Mouse (Mus musculus) heart, embryonic 16.5 days (tissue): ENCODE data around the gene Med13l. TPM values are rescaled to one million over a fixed set of nuclear protein-coding genes. Genes with fewer than 3 reads are reported as not detected.

ENCODE experiments used
- ATAC-seq: fragments of 200-750 bp; cut with Nextera tagmentation; replicated peaks from 2 replicates; pipeline ENCODE4 v1.8.0; 2017; ENCODE audit warnings: moderate number of reproducible peaks; ENCODE audit not compliant: insufficient read depth, low FRiP score; ENCODE audit errors: extremely low read depth
- H3K27ac ChIP-seq: fragments of 300-500 bp; sonication (generic); 2 replicates; pipeline ENCODE4 v1.5.1; 2014; ENCODE audit warnings: mild to moderate bottlenecking, low read length, control low read depth, moderate library complexity
- H3K27me3 ChIP-seq: fragments of 300-500 bp; sonication (generic); 2 replicates; pipeline ENCODE4 v1.6.1; 2014; ENCODE audit warnings: low read length, mixed read lengths; ENCODE audit not compliant: control insufficient read depth, insufficient read depth
- H3K36me3 ChIP-seq: fragments of 300-500 bp; sonication (generic); 2 replicates; pipeline ENCODE4 v1.6.1; 2014; ENCODE audit not compliant: control insufficient read depth, insufficient read depth
- H3K4me1 ChIP-seq: fragments of 300-500 bp; sonication (generic); 2 replicates; pipeline ENCODE4 v1.6.1; 2014; ENCODE audit warnings: low read length, mixed read lengths; ENCODE audit not compliant: control insufficient read depth, insufficient read depth
- H3K4me2 ChIP-seq: fragments of 300-500 bp; sonication (generic); 2 replicates; pipeline ENCODE4 v1.6.1; 2014; ENCODE audit warnings: low read depth, mild to moderate bottlenecking, control low read depth, low read length
- H3K4me3 ChIP-seq: fragments of 300-500 bp; sonication (generic); 2 replicates; pipeline ENCODE4 v1.5.1; 2014; ENCODE audit warnings: mild to moderate bottlenecking, control low read depth, low read length
- H3K9ac ChIP-seq: fragments of 300-500 bp; sonication (generic); 2 replicates; pipeline ENCODE4 v1.6.1; 2014; ENCODE audit warnings: low read length, control low read depth
- H3K9me3 ChIP-seq: fragments of 300-500 bp; sonication (generic); replicated peaks from 2 replicates; pipeline ENCODE4 v1.6.1; 2016; ENCODE audit warnings: low read length; ENCODE audit not compliant: control insufficient read depth
- WGBS: fragments of 180-500 bp; shearing (Covaris S2); extraction: QIAGEN DNeasy Blood & Tissue Kit; methylation state at CpG from one replicate; pipeline ENCODE4 v1.1.7; 2014; 5-methylcytosine and 5-hydroxymethylcytosine counted together
- polyA plus RNA-seq: library from polyadenylated mRNA; unstranded; fragments of >200 nt; fragmentation: Nextera tagmentation; extraction: Ambion mirVana; gene quantifications from 2 replicates; pipeline ENCODE4 v1.2.1, GENCODE M21; 2015

Med13l gene
- polyA plus RNA-seq, 1 experiment from 2014 or later, result 6.7 TPM

GRCm38 (mm10) chr5:118574997-118575396, 14.5 kb downstream of the Med13l start:
- no peak overlapping the region for H3K9ac ChIP-seq
- no peaks in the 10 kb centered on the region for H3K27me3 ChIP-seq
- no peaks in the 10 kb centered on the region for H3K9me3 ChIP-seq
- H3K4me2 ChIP-seq, result no peak overlapping the region
- 70% methylated on average over 7 of the region's 7 CpGs for WGBS
- H3K27ac ChIP-seq, result no peak overlapping the region
- H3K4me1 ChIP-seq, result peaks cover 14% of the 10 kb centered on the region
- no peak overlapping the region for H3K4me3 ChIP-seq
- no peaks in the 10 kb centered on the region for H3K36me3 ChIP-seq
- no peak for ATAC-seq

GRCm38 (mm10) chr5:118575909-118576308, 15.4 kb downstream of the Med13l start:
- Histone ChIP-seq H3K9ac (no peak overlapping the region), H3K27ac (no peak overlapping the region), H3K4me2 (no peak overlapping the region), H3K9me3 (no peaks in the 10 kb centered on the region), H3K27me3 (no peaks in the 10 kb centered on the region), H3K4me1 (peaks cover 10% of the 10 kb centered on the region), H3K36me3 (no peaks in the 10 kb centered on the region), H3K4me3 (no peak overlapping the region)
- no peak for ATAC-seq
- WGBS, result 79% methylated on average over 6 of the region's 6 CpGs

GRCm38 (mm10) chr5:118576731-118577130, 16.3 kb downstream of the Med13l start:
- Histone ChIP-seq H3K4me2 (no peak overlapping the region), H3K4me1 (peaks cover 5% of the 10 kb centered on the region), H3K4me3 (no peak overlapping the region), H3K27me3 (no peaks in the 10 kb centered on the region), H3K9me3 (no peaks in the 10 kb centered on the region), H3K9ac (no peak overlapping the region), H3K27ac (no peak overlapping the region), H3K36me3 (no peaks in the 10 kb centered on the region)
- no peak for ATAC-seq
- WGBS, result 71% methylated on average over 3 of the region's 3 CpGs

- WGBS, result 72% methylated on average over 4 of the region's 4 CpGs
Measured at GRCm38 (mm10) chr5:118585355-118585754, 24.9 kb downstream of the Med13l start.

GRCm38 (mm10) chr5:118586560-118586959, 26.1 kb downstream of the Med13l start:
- no peaks in the 10 kb centered on the region for H3K9me3 ChIP-seq

More at GRCm38 (mm10) chr5:118585355-118585754, 24.9 kb downstream of the Med13l start:
- Histone ChIP-seq H3K36me3 (no peaks in the 10 kb centered on the region), H3K9me3 (no peaks in the 10 kb centered on the region), H3K9ac (no peak overlapping the region), H3K4me2 (no peak overlapping the region), H3K4me1 (peaks cover 26% of the 10 kb centered on the region), H3K4me3 (no peak overlapping the region), H3K27ac (no peak overlapping the region), H3K27me3 (no peaks in the 10 kb centered on the region)
- no peak for ATAC-seq

GRCm38 (mm10) chr5:118588381-118588925, 28.0 kb downstream of the Med13l start:
- H3K9ac ChIP-seq, result no peak overlapping the region
- H3K27ac ChIP-seq, result no peak overlapping the region
- H3K36me3 ChIP-seq, result no peaks in the 10 kb centered on the region
- no peaks in the 10 kb centered on the region for H3K27me3 ChIP-seq
- H3K4me2 ChIP-seq, result no peak overlapping the region
- ATAC-seq, result no peak
- peaks cover 44% of the 10 kb centered on the region for H3K4me1 ChIP-seq
- H3K4me3 ChIP-seq, result no peak overlapping the region
- WGBS, result 69% methylated on average over 6 of the region's 6 CpGs
- H3K9me3 ChIP-seq, result no peaks in the 10 kb centered on the region

More at GRCm38 (mm10) chr5:118586560-118586959, 26.1 kb downstream of the Med13l start:
- WGBS, result 43% methylated on average over 6 of the region's 6 CpGs
- no peaks in the 10 kb centered on the region for H3K27me3 ChIP-seq
- no peak overlapping the region for H3K9ac ChIP-seq
- H3K4me1 ChIP-seq, result peaks cover 35% of the 10 kb centered on the region
- no peak for ATAC-seq
- H3K27ac ChIP-seq, result no peak overlapping the region
- no peak overlapping the region for H3K4me2 ChIP-seq
- no peaks in the 10 kb centered on the region for H3K36me3 ChIP-seq
- no peak overlapping the region for H3K4me3 ChIP-seq

- Histone ChIP-seq H3K4me2 (no peak overlapping the region), H3K4me1 (peaks cover 44% of the 10 kb centered on the region), H3K27ac (no peak overlapping the region)
Measured at GRCm38 (mm10) chr5:118589186-118589892, 28.9 kb downstream of the Med13l start.

GRCm38 (mm10) chr5:118590868-118591267, 30.4 kb downstream of the Med13l start:
- Histone ChIP-seq H3K36me3 (no peaks in the 10 kb centered on the region), H3K27me3 (no peaks in the 10 kb centered on the region), H3K27ac (no peak overlapping the region), H3K9ac (no peak overlapping the region), H3K4me2 (no peak overlapping the region), H3K4me1 (peaks cover 42% of the 10 kb centered on the region), H3K9me3 (no peaks in the 10 kb centered on the region), H3K4me3 (no peak overlapping the region)
- 42% methylated on average over 6 of the region's 6 CpGs for WGBS
- no peak for ATAC-seq

More at GRCm38 (mm10) chr5:118589186-118589892, 28.9 kb downstream of the Med13l start:
- Histone ChIP-seq H3K9ac (no peak overlapping the region), H3K27me3 (no peaks in the 10 kb centered on the region), H3K4me3 (no peak overlapping the region), H3K36me3 (no peaks in the 10 kb centered on the region), H3K9me3 (no peaks in the 10 kb centered on the region)
- ATAC-seq, result no peak
- 71% methylated on average over 11 of the region's 11 CpGs for WGBS

- Histone ChIP-seq H3K4me3 (no peak overlapping the region; the same call in 1 of the 2 replicates), H3K9ac (no peak overlapping the region), H3K27me3 (no peaks in the 10 kb centered on the region), H3K36me3 (no peaks in the 10 kb centered on the region), H3K4me2 (peak overlapping the region; percentile 36), H3K27ac (0 out of 2 replicates have a peak overlapping the region, but pooled peaks have one; percentile 34), H3K4me1 (peaks cover 48% of the 10 kb centered on the region), H3K9me3 (no peaks in the 10 kb centered on the region)
- no peak for ATAC-seq
- WGBS, result 36% methylated on average over 11 of the region's 11 CpGs
Measured at GRCm38 (mm10) chr5:118591826-118592499, 31.5 kb downstream of the Med13l start.
